Mouse (Mus musculus): ENCODE results near the gene Dtwd1. TPM values are rescaled to one million over a fixed set of nuclear protein-coding genes. Genes with fewer than 3 reads are reported as not detected.

The Dtwd1 gene
- polyA plus RNA-seq, 2 experiments = 18.9 to 30.2 TPM

- H3K27me3 ChIP-seq (ENCODE audit: control insufficient read depth, insufficient read depth, low read length) = no peaks in the 10 kb centered on the region
- no peaks in the 10 kb centered on the region for H3K9me3 ChIP-seq (ENCODE audit: control insufficient read depth, low read length)
- H3K4me2 ChIP-seq (replicated peaks; ENCODE audit: low read depth, low read length, severe bottlenecking) = no peak overlapping the region
- no peak for TF ChIP-seq POLR2A (IDR thresholded peaks at IDR 0.05; ENCODE audit: borderline replicate concordance, extremely low read depth, insufficient read depth, insufficient read length)
- 89% methylated on average over 1 of the region's 1 CpGs for WGBS
- no peaks in the 10 kb centered on the region for H3K36me3 ChIP-seq (ENCODE audit: control insufficient read depth, insufficient read depth, low read length)
- no peaks in the 10 kb centered on the region for H3K4me1 ChIP-seq (ENCODE audit: control insufficient read depth, insufficient read depth, low read length)
- ATAC-seq (ENCODE audit: low FRiP score, low read depth) (no peak), DNase-seq (ENCODE audit: low spot score) (no peak)
- H3K9ac ChIP-seq (ENCODE audit: low read depth, low read length, severe bottlenecking) = no peak overlapping the region
- no peak overlapping the region for H3K4me3 ChIP-seq (replicated peaks; ENCODE audit: low read length)
- no peak overlapping the region for H3K27ac ChIP-seq (replicated peaks; ENCODE audit: low read depth, low read length)
These were observed 19.5 kb downstream of the Dtwd1 start for GRCm38 (mm10) chr2:126171427-126171826.

GRCm38 (mm10) chr2:126191306-126191705, 39.4 kb downstream of the Dtwd1 start:
- WGBS = 59% methylated on average over 4 of the region's 4 CpGs
- DNase-seq (ENCODE audit: low spot score) (no peak), ATAC-seq (ENCODE audit: low FRiP score, low read depth) (no peak)
- Histone ChIP-seq H3K4me2 (replicated peaks; ENCODE audit: low read depth, low read length, severe bottlenecking) (no peak overlapping the region), H3K27ac (replicated peaks; ENCODE audit: low read depth, low read length) (no peak overlapping the region), H3K27me3 (ENCODE audit: control insufficient read depth, insufficient read depth, low read length) (no peaks in the 10 kb centered on the region), H3K36me3 (ENCODE audit: control insufficient read depth, insufficient read depth, low read length) (no peaks in the 10 kb centered on the region), H3K9ac (ENCODE audit: low read depth, low read length, severe bottlenecking) (no peak overlapping the region), H3K4me3 (replicated peaks; ENCODE audit: low read length) (no peak overlapping the region), H3K4me1 (ENCODE audit: control insufficient read depth, insufficient read depth, low read length) (no peaks in the 10 kb centered on the region), H3K9me3 (ENCODE audit: control insufficient read depth, low read length) (no peaks in the 10 kb centered on the region)
- no peak for TF ChIP-seq POLR2A (IDR thresholded peaks at IDR 0.05; ENCODE audit: borderline replicate concordance, extremely low read depth, insufficient read depth, insufficient read length)

- H3K27me3 ChIP-seq (ENCODE audit: control insufficient read depth, insufficient read depth, low read length) = no peaks in the 10 kb centered on the region
- no peak overlapping the region for H3K9ac ChIP-seq (ENCODE audit: low read depth, low read length, severe bottlenecking)
- ATAC-seq (ENCODE audit: low FRiP score, low read depth) = no peak
- no peaks in the 10 kb centered on the region for H3K9me3 ChIP-seq (ENCODE audit: control insufficient read depth, low read length)
- no peak overlapping the region for H3K4me2 ChIP-seq (replicated peaks; ENCODE audit: low read depth, low read length, severe bottlenecking)
- no peak overlapping the region for H3K4me3 ChIP-seq (replicated peaks; ENCODE audit: low read length)
- TF ChIP-seq POLR2A (IDR thresholded peaks at IDR 0.05; ENCODE audit: borderline replicate concordance, extremely low read depth, insufficient read depth, insufficient read length) = no peak
- WGBS = 79% methylated on average over 2 of the region's 2 CpGs
- H3K4me1 ChIP-seq (ENCODE audit: control insufficient read depth, insufficient read depth, low read length) = no peaks in the 10 kb centered on the region
- H3K27ac ChIP-seq (replicated peaks; ENCODE audit: low read depth, low read length) = no peak overlapping the region
- H3K36me3 ChIP-seq (ENCODE audit: control insufficient read depth, insufficient read depth, low read length) = no peaks in the 10 kb centered on the region
- DNase-seq (ENCODE audit: low spot score) = no peak
These were observed 40.2 kb downstream of the Dtwd1 start for GRCm38 (mm10) chr2:126192129-126192528.

GRCm38 (mm10) chr2:126195631-126196356, 43.9 kb downstream of the Dtwd1 start:
- H3K4me1 ChIP-seq (ENCODE audit: control insufficient read depth, insufficient read depth, low read length) = no peaks in the 10 kb centered on the region
- H3K4me2 ChIP-seq (replicated peaks; ENCODE audit: low read depth, low read length, severe bottlenecking) = 0 out of 2 replicates have a peak overlapping the region, but pooled peaks have one; percentile 17
- DNase-seq (ENCODE audit: low spot score) = peak; percentile 82
- H3K27me3 ChIP-seq (ENCODE audit: control insufficient read depth, insufficient read depth, low read length) = no peaks in the 10 kb centered on the region
- TF ChIP-seq POLR2A (IDR thresholded peaks at IDR 0.05; ENCODE audit: borderline replicate concordance, extremely low read depth, insufficient read depth, insufficient read length) = no peak
- 35% methylated on average over 12 of the region's 12 CpGs for WGBS
- no peak overlapping the region for H3K4me3 ChIP-seq (replicated peaks; ENCODE audit: low read length)
- H3K9me3 ChIP-seq (ENCODE audit: control insufficient read depth, low read length) = no peaks in the 10 kb centered on the region
- H3K9ac ChIP-seq (ENCODE audit: low read depth, low read length, severe bottlenecking) = no peak overlapping the region
- H3K27ac ChIP-seq (replicated peaks; ENCODE audit: low read depth, low read length) = 0 out of 2 replicates have a peak overlapping the region, but pooled peaks have one; percentile 0
- ATAC-seq (ENCODE audit: low FRiP score, low read depth) = peak; percentile 68
- H3K36me3 ChIP-seq (ENCODE audit: control insufficient read depth, insufficient read depth, low read length) = no peaks in the 10 kb centered on the region

GRCm38 (mm10) chr2:126198971-126199370, 47.0 kb downstream of the Dtwd1 start:
- Histone ChIP-seq H3K27ac (replicated peaks; ENCODE audit: low read depth, low read length) (no peak overlapping the region), H3K4me1 (ENCODE audit: control insufficient read depth, insufficient read depth, low read length) (no peaks in the 10 kb centered on the region), H3K27me3 (ENCODE audit: control insufficient read depth, insufficient read depth, low read length) (no peaks in the 10 kb centered on the region), H3K4me2 (replicated peaks; ENCODE audit: low read depth, low read length, severe bottlenecking) (no peak overlapping the region), H3K9me3 (ENCODE audit: control insufficient read depth, low read length) (no peaks in the 10 kb centered on the region), H3K9ac (ENCODE audit: low read depth, low read length, severe bottlenecking) (no peak overlapping the region), H3K4me3 (replicated peaks; ENCODE audit: low read length) (no peak overlapping the region), H3K36me3 (ENCODE audit: control insufficient read depth, insufficient read depth, low read length) (no peaks in the 10 kb centered on the region)
- TF ChIP-seq POLR2A (IDR thresholded peaks at IDR 0.05; ENCODE audit: borderline replicate concordance, extremely low read depth, insufficient read depth, insufficient read length) = no peak
- no peak for ATAC-seq (ENCODE audit: low FRiP score, low read depth)
- WGBS = 75% methylated on average over 3 of the region's 3 CpGs
- DNase-seq (ENCODE audit: low spot score) = no peak
